Mouse (Mus musculus): ENCODE measurements around the gene Ccer2.

Ccer2 gene

GRCm38 (mm10) chr7:28756079-28756478 is at the start of gene Ccer2:
Ccer2 (plus strand) TSS chr7:28756174.
- DNase-seq (ENCODE audit: low spot score in 2 of 2) = no peak

GRCm38 (mm10) chr7:28709454-28709853 is 46.5 kb upstream of the Ccer2 start:
- no peak for DNase-seq (ENCODE audit: low spot score in 2 of 2)

- DNase-seq (ENCODE audit: low spot score in 2 of 2) = no peak
Observed at GRCm38 (mm10) chr7:28710962-28711361, 45.0 kb upstream of the Ccer2 start.

DNA sequence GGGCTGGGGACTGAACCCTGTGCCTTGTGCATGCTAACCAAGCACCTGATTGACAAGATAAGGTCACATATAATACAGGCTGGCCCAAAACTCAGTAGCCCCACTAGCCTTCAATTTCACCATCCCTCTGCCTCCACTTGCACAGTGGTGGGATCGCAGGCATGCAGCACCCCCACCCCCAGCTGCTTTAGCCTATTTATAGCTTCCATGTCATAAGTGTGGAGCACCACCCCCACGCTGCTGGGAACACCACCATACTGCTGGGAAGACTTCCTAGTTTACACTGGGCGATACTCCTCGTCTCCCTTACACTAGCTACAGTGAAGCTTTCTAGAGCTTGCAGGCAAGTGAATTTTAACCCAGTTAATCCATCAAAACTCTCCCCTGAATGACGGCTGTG is 41.3 kb upstream of the Ccer2 start:
- DNase-seq (ENCODE audit: low spot score in 2 of 2) = peak in 1 of 2 experiments; percentile 12

- DNase-seq (ENCODE audit: low spot score in 2 of 2) = no peak
Observed at GRCm38 (mm10) chr7:28715598-28715997, 40.4 kb upstream of the Ccer2 start.

GRCm38 (mm10) chr7:28716590-28717281 is 39.2 kb upstream of the Ccer2 start, which contains the start of gene Fbxo17:
Fbxo17 (plus strand) TSS chr7:28716804.
- DNase-seq (ENCODE audit: low spot score in 2 of 2) = no peak

GRCm38 (mm10) chr7:28717726-28718125 is 38.2 kb upstream of the Ccer2 start:
- DNase-seq (ENCODE audit: low spot score in 2 of 2) = no peak

- DNase-seq (ENCODE audit: low spot score in 2 of 2) = no peak
Observed at GRCm38 (mm10) chr7:28719159-28719558, 36.8 kb upstream of the Ccer2 start.

- DNase-seq (ENCODE audit: low spot score in 2 of 2) = no peak
Observed at GRCm38 (mm10) chr7:28719650-28720049, 36.3 kb upstream of the Ccer2 start.

- no peak for DNase-seq (ENCODE audit: low spot score in 2 of 2)
Observed at GRCm38 (mm10) chr7:28720753-28721537, 35.0 kb upstream of the Ccer2 start.

DNA sequence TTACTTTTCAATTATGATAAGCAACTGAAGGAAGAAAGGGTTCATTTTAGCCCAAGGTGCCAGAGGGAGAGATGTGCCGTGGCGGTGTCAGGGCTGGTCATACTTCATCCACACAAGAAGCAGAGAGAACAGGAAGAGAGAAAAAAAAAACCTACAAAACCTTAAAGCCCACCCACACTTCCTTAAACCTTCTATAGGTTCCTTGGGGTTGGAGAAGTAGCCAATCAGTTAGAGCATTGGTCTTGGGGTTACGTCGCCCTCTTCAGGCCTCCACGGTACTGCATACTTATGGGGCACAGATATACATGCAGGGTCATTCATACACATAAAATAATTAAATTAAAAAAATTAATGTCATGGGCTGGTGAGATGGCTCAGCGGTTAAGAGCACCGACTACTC is 33.9 kb upstream of the Ccer2 start:
- no peak for DNase-seq (ENCODE audit: low spot score in 2 of 2)

DNA sequence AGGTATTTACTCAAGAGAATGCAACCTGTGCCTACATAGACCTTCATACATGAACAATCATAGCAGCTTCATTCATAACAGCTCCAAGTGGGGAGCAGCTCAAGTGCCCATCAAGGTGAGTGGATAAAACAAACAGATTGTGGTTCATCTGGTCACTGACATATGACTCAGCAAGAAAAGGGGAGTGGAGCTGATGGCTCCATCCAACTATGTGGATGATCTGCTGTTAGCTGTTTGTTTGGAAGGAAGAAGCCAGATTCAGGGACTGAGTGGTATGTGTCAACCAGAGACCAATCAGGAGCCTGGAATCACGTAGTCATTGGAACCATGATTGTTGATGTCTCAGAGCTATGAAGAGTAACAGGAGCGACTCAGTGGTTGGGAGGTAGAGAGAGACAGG is 31.4 kb upstream of the Ccer2 start:
- no peak for DNase-seq (ENCODE audit: low spot score in 2 of 2)

DNA sequence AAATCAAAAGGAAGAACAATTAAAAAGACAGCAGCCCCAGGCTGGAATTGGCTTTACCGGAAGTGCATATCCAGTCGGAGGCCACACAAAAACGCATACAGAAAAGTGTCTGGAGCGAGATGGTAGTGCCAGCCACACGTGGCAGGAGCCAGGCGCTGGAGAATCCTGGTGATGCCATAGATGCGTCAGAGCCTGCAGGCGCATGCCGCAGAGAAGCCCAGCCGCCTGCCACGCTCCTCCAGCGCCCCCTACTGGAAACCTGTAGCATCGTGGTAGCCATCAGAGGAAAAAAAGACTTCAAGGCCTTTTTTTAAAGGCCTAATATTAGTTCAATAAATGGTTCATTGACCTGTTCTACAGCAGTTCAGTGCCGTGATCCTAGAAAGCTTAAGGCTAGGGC is 29.4 kb upstream of the Ccer2 start:
- peak; percentile 63 to 76 for DNase-seq (ENCODE audit: low spot score in 2 of 2)

DNA sequence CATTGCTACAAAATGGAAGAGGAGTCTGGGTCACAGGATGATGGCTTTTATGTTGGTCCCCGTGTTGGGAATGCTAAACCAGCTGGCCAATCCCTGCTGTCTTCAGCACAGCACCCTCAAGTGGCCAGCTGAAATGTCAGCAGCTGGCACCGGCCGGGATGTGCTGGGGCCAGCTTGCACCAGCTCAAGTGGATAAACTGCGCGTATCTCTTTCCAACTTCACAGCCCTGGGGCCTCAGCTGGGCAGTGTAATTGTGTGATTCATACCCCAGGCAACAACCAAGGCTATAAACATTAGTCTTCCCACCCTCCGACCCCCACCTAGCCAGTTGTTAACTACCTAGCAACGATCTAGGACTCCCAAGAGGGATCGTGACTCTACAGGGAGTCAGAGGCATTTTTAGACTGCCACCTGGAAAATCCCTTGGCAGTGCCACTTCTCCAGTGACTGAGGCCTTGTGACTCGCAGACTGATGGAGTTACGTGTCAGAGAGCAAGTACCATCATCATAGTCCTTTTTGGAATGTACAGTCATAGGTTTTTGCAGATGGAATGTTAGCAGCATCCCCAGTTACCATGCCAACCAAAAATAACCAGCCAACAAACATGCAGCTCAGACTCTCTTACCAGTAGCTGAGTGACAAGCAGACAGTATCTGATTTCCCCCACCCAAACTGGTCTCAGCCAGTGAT is 28.2 kb upstream of the Ccer2 start:
- DNase-seq (ENCODE audit: low spot score in 2 of 2) = no peak

DNA sequence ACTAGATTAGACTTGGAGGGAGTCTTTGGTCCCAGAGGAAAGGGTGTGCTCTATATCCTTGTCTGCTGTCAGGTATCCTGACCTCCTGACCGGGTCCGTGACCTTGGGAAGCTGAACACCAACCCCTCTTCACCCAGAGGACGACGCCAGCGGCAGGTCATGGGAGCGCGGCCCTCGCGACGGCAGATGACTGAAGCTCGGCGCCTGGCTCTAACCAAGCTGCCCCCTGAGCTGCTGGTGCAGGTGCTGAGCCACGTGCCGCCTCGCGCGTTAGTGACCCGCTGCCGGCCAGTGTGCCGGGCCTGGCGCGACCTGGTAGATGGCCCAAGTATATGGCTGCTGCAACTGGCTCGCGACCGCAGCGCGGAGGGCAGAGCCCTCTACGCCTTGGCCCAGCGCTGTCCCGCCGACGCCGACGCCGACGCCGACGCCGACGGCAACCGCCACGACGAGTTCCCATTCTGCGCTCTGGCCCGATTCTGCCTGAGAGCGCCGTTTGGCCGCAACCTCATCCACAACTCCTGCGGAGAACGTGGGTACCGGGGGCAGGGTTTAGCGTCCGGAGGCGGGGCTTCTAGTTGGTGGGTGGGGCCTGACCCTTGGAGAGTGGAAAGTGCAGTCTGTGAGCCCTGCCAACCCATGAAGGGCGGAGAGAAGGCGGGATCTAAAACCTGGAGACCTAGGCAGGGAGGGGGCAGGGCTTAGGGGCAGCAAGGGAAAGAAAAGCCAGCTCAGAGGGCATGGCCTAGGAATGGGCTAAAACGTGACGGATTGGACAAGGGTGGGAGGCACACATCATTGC is 23.4 kb upstream of the Ccer2 start:
- DNase-seq (ENCODE audit: low spot score in 2 of 2) = no peak

DNA sequence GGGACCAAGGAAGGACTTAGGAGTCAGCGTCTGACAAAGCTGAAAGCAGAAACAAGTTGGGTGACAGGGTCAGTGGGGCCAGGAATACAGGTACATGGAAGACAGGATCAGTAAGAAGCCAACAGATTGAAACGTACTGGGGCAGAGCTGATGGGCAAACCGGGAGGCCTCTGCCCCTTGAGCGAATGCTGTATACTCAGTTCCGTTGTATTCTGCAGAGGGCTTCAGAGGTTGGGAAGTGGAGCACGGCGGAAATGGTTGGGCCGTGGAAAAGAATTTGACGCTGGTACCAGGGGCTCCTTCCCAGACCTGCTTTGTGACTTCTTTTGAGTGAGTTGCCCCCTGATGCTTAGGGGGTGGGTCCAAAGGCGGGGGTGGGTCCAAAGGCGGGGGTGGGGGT is 22.8 kb upstream of the Ccer2 start:
- no peak for DNase-seq (ENCODE audit: low spot score in 2 of 2)

GRCm38 (mm10) chr7:28735701-28736100 is 20.3 kb upstream of the Ccer2 start:
- no peak for DNase-seq (ENCODE audit: low spot score in 2 of 2)

- DNase-seq (ENCODE audit: low spot score in 2 of 2) = no peak
Observed at GRCm38 (mm10) chr7:28739829-28740228, 16.1 kb upstream of the Ccer2 start.

DNA sequence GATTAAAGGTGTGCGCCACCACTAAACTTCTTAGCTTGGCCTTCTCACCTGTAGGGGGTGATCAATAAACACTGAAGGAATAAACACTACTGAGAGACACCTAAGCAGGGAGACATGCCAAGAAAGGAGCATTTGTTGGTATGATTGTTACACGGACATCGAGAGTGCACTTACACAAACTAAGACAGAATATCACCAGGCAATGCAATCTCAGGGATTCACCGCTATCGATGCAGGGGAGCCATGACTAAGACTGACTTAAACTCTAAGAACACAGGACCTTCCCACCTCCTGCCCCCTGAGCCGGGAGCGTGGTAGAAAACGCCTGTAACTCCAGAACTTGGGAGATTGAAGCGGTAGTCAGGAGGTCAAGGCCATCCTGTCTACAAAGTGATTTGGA is 15.0 kb upstream of the Ccer2 start:
- DNase-seq (ENCODE audit: low spot score in 2 of 2) = no peak

GRCm38 (mm10) chr7:28741368-28741708 is 14.6 kb upstream of the Ccer2 start:
- no peak for DNase-seq (ENCODE audit: low spot score in 2 of 2)

- DNase-seq (ENCODE audit: low spot score in 2 of 2) = peak; percentile 93 to 96
Observed at GRCm38 (mm10) chr7:28741709-28742438, 14.1 kb upstream of the Ccer2 start, which contains the start of the genes Mrps12 and Sars2. Mrps12 (minus strand) TSS chr7:28741820. Sars2 (plus strand) TSS chr7:28741992.
